Mouse (Mus musculus) midbrain, embryonic 14.5 days (tissue): Measurements from ENCODE around the gene Sgtb. TPM values are rescaled to one million over a fixed set of nuclear protein-coding genes. Genes with fewer than 3 reads are reported as not detected.

ENCODE experiments used
- ATAC-seq: fragments of 200-750 bp; cut with Nextera tagmentation; 2 replicates; pipeline ENCODE4 v1.8.0; 2017; ENCODE audit warnings: moderate number of reproducible peaks, moderate library complexity; ENCODE audit not compliant: low FRiP score, low TSS enrichment
- DNase-seq: peaks from one replicate; pipeline ENCODE4 v3.0.0-alpha.2; 2015
- H3K27ac ChIP-seq: fragments of 300-500 bp; sonication (generic); replicated peaks from 2 replicates; pipeline ENCODE4 v1.5.1; 2014; ENCODE audit warnings: mild to moderate bottlenecking, low read depth, low read length, moderate library complexity
- H3K27me3 ChIP-seq: fragments of 300-500 bp; sonication (generic); 2 replicates; pipeline ENCODE4 v1.6.1; 2014; ENCODE audit warnings: low read length, control low read depth, mixed read lengths; ENCODE audit not compliant: control insufficient read depth, insufficient read depth
- H3K36me3 ChIP-seq: fragments of 300-500 bp; sonication (generic); 2 replicates; pipeline ENCODE4 v1.6.1; 2014; ENCODE audit warnings: low read length, control low read depth; ENCODE audit not compliant: control insufficient read depth, insufficient read depth
- H3K4me1 ChIP-seq: fragments of 300-500 bp; sonication (generic); 2 replicates; pipeline ENCODE4 v1.6.1; 2014; ENCODE audit warnings: mild to moderate bottlenecking, antibody characterized with exemption, low read length, control low read depth; ENCODE audit not compliant: control insufficient read depth, insufficient read depth
- H3K4me2 ChIP-seq: fragments of 300-500 bp; sonication (generic); 2 replicates; pipeline ENCODE4 v1.6.1; 2014; ENCODE audit warnings: mild to moderate bottlenecking, low read length, moderate library complexity
- H3K4me3 ChIP-seq: fragments of 300-500 bp; sonication (generic); replicated peaks from 2 replicates; pipeline ENCODE4 v1.5.1; 2014; ENCODE audit warnings: low read depth, low read length
- H3K9ac ChIP-seq: fragments of 300-500 bp; sonication (generic); replicated peaks from 2 replicates; pipeline ENCODE4 v1.6.1; 2014; ENCODE audit warnings: mild to moderate bottlenecking, low read length, moderate library complexity
- H3K9me3 ChIP-seq: fragments of 300-500 bp; sonication (generic); 2 replicates; pipeline ENCODE4 v1.6.1; 2016; ENCODE audit warnings: low read length, control low read depth, mixed read lengths; ENCODE audit not compliant: control insufficient read depth
- WGBS: fragments of 180-500 bp; shearing (Covaris S2); extraction: QIAGEN DNeasy Blood & Tissue Kit; methylation state at CpG from one replicate; pipeline ENCODE4 v1.1.7; 2014; 5-methylcytosine and 5-hydroxymethylcytosine counted together
- polyA plus RNA-seq: library from polyadenylated mRNA; unstranded; fragments of >200 nt; fragmentation: Nextera tagmentation; extraction: Ambion mirVana; gene quantifications from 2 replicates; pipeline ENCODE4 v1.2.1, GENCODE M21; 2014

Gene Sgtb
- polyA plus RNA-seq = 21.3 and 32.3 TPM in 2 replicates

DNA sequence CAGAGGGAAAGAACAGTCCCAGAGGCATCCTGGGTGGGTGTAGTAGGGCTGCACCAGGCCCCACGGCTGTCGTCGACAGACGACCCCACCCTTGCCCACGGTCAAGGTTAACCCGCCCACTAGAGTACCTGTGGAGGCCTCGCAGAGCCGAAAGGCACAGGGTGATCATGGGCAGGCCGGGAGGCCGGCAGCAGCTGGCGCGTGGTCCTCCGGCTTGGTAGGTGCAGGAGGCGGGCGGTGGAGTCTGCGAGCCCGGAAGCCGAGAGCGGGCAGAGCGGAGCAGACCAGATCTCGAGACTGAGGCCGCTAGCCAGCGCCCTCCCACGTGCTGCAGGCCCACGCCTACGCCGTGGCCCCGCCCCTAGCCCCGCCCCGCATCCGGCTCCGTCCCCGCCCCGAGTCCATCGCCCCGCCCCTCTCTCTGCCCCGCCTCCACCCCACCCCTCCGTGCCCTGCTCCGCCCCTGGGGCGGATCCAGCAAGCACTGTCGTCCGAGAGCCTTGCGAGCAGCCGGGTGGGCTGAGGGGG is at the start of gene Sgtb, which contains the start of gene Nln:
Gene Sgtb (plus strand): TSS at position 454 of the 528 bp plus-strand sequence.
Gene Nln (minus strand): TSS at position 327 of the 528 bp plus-strand sequence.
- H3K36me3 ChIP-seq = peaks cover under 1% of the 10 kb centered on the region; the same call in 1 of the 2 replicates
- peak within 1 kb of the TSS; percentile 85 for H3K4me3 ChIP-seq
- peaks cover 21% of the 10 kb centered on the region for H3K4me1 ChIP-seq
- peak within 1 kb of the TSS; percentile 82 for H3K27ac ChIP-seq
- WGBS = 0% methylated on average over 38 of the region's 44 CpGs
- H3K27me3 ChIP-seq = no peaks in the 10 kb centered on the region
- peak; percentile 95 for DNase-seq
- peak within 1 kb of the TSS; percentile 76 for H3K9ac ChIP-seq
- H3K4me2 ChIP-seq = peak within 1 kb of the TSS; percentile 95
- ATAC-seq = peak; percentile 95
- H3K9me3 ChIP-seq = 0 out of 2 replicates have a peak, but pooled peaks cover 4% of the 10 kb centered on the region

DNA sequence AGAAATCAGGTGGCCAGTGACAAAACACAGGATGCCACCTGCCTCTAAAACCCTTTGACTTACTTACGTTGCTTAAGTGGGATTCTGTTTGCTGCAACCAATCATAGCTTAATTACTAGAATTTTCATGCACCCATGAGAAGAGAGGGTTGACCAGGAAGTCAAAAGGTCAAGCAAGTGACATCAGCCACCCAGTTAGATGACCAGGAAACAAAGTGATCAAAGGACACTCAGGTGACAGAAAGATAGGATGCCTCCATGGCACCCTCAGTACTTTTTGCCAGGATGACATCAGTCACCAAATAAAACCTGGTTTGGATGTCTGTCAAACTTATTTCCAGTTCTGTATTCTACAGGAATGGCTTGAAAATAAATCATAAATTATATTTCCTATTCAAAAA is 49.3 kb upstream of the Sgtb start:
- ATAC-seq (no peak), DNase-seq (no peak)
- Histone ChIP-seq H3K4me2 (no peak overlapping the region), H3K36me3 (peaks cover 40% of the 10 kb centered on the region), H3K27ac (no peak overlapping the region), H3K27me3 (no peaks in the 10 kb centered on the region), H3K4me1 (no peaks in the 10 kb centered on the region), H3K9ac (no peak overlapping the region), H3K4me3 (no peak overlapping the region), H3K9me3 (no peaks in the 10 kb centered on the region)
- WGBS = 81% methylated on average over 1 of the region's 1 CpGs

DNA sequence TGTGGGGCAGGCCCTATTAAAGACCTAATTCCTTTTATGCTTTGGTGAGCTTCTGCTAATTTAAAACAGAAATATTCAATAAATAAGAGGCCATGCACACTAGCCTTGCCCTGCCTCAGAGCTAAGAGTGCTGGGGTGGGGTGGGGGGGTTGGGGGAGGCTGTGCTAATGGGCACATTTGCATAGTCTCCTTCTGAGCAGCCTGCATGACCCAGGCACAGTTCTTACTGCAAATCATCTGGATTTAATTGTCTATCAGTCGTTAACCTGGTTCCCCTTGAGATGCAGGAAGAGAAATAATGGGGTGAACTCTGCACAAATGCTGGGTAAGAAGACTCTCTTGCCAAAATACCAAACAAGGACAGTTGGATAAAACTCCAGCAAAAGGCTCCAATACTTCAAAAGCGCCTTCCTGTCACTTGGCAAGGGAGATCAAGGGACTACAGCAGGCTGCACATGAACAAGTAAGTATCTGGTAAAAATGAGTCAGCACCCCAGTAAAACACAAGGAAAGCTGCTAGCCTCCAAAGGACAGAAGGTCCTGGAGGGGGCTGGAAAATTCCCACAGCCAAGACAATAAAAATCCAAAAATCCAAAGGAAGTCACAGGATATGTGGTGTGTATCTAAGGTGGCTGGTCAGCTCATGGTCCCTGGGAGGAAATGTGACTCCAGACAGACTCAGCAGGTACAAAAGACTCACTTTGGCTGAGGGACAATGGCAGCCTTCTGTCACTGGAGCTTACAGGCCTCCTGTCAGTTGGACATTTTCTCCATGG is 47.4 kb upstream of the Sgtb start:
- no peak overlapping the region for H3K4me3 ChIP-seq
- ATAC-seq (no peak), DNase-seq (no peak)
- H3K4me2 ChIP-seq = no peak overlapping the region
- no peak overlapping the region for H3K9ac ChIP-seq
- no peaks in the 10 kb centered on the region for H3K9me3 ChIP-seq
- H3K4me1 ChIP-seq = no peaks in the 10 kb centered on the region
- WGBS = 55% methylated on average over 2 of the region's 2 CpGs
- H3K36me3 ChIP-seq = peaks cover 41% of the 10 kb centered on the region
- no peak overlapping the region for H3K27ac ChIP-seq
- H3K27me3 ChIP-seq = no peaks in the 10 kb centered on the region

DNA sequence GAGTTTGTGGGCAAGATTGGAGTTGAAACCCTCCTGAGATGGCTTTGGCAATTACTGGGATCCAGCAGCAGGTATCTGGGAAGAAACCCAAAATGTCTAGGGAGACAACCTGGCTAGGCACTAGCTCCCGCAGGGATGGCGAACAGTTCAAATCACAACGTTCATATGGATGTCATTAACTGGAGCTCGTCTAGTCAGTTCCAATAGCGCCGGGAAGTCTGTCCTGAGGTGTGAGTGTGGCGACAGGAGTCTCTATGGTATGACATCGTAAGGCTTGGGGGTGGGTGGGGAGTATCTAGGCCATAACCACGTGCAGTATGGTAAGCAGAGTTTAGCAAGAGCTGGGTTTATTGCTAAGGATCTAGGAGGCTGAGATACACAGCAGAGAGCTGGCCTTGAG is 46.5 kb upstream of the Sgtb start:
- Histone ChIP-seq H3K4me3 (no peak overlapping the region), H3K4me1 (no peaks in the 10 kb centered on the region), H3K9ac (no peak overlapping the region), H3K9me3 (no peaks in the 10 kb centered on the region), H3K4me2 (no peak overlapping the region), H3K36me3 (peaks cover 48% of the 10 kb centered on the region), H3K27ac (no peak overlapping the region), H3K27me3 (no peaks in the 10 kb centered on the region)
- 91% methylated on average over 9 of the region's 9 CpGs for WGBS
- no peak for DNase-seq
- no peak for ATAC-seq

DNA sequence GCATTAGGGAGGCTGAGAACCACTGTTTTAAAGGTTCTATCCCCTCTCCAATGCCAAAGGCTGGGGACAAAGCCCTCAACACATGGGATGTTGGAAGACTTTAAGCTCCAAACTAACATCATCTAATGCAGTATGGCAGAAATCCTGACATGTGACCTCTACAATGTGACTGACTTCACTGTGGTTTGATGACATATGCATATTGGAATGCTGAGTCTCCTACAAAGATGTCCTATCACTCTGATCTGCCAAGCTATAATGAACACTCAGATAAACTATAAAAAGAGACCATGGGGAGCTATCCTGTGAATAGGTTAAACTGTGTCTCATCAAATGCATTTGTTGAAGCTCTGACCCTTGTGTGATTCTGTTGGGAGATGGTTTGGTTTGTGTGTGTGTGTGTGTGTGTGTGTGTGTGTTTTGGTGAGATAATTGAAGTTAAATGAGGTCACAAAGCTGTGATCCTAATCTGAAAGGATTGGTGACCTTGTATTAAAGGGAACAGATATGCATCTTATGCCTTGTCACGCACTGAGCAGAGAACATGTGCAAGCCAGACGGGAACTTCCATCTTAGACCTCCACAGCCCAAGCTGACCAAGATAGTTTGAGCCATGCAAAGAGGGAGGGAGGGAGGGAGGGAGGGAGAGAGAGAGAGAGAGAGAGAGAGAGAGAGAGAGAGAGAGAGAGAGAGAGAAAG is 43.7 kb upstream of the Sgtb start:
- H3K9me3 ChIP-seq = no peaks in the 10 kb centered on the region
- H3K27me3 ChIP-seq = no peaks in the 10 kb centered on the region
- ATAC-seq (no peak), DNase-seq (no peak)
- H3K4me1 ChIP-seq = no peaks in the 10 kb centered on the region
- H3K4me3 ChIP-seq = no peak overlapping the region
- 78% methylated on average over 2 of the region's 2 CpGs for WGBS
- no peak overlapping the region for H3K9ac ChIP-seq
- H3K36me3 ChIP-seq = peaks cover 50% of the 10 kb centered on the region
- H3K4me2 ChIP-seq = no peak overlapping the region
- H3K27ac ChIP-seq = no peak overlapping the region

DNA sequence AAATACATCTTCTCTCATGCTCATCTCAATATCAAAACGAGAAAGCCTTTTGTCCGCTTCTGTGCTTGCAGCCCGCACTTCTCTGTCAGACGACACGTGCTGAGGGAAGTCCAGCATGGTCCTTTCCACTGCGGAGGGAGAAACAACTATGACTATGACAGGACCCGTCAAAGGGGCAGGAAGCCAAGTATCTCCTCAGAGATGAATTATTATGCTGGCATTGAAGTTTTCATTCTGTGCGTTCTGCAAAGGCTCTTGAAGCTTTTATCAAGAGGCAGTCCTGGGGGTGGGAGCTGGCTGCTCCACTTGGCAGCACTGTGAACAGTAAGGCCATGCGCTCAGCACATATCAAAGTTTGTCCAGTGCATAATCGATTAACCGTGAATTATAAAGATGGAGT is 40.3 kb upstream of the Sgtb start:
- Histone ChIP-seq H3K36me3 (peaks cover 58% of the 10 kb centered on the region), H3K27ac (no peak overlapping the region), H3K9ac (no peak overlapping the region), H3K4me3 (no peak overlapping the region), H3K27me3 (no peaks in the 10 kb centered on the region), H3K4me2 (no peak overlapping the region), H3K9me3 (no peaks in the 10 kb centered on the region), H3K4me1 (no peaks in the 10 kb centered on the region)
- no peak for ATAC-seq
- no peak for DNase-seq
- 92% methylated on average over 11 of the region's 11 CpGs for WGBS

DNA sequence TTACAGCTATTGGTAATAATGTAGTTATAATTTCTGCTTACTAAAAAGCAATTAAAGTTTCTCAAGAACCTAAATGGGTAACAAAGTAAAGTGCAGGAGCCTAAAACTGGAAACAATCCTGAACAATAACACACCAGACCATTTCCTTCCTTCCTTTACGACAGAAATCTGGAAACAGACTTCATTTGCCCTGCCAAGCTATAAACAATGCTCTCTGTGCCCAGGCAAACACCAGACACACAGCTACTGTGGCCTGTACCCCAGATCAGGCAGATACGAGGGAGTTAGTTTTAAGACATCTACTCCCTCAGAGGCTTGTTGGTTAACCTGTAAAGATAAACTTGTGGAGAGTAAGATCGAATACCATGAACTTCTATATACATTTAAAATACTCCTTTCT is 38.8 kb upstream of the Sgtb start:
- H3K36me3 ChIP-seq = peaks cover 56% of the 10 kb centered on the region
- ATAC-seq (no peak), DNase-seq (no peak)
- 90% methylated on average over 3 of the region's 3 CpGs for WGBS
- H3K4me3 ChIP-seq = no peak overlapping the region
- H3K27ac ChIP-seq = no peak overlapping the region
- H3K27me3 ChIP-seq = no peaks in the 10 kb centered on the region
- no peak overlapping the region for H3K9ac ChIP-seq
- H3K4me2 ChIP-seq = no peak overlapping the region
- no peaks in the 10 kb centered on the region for H3K4me1 ChIP-seq
- no peaks in the 10 kb centered on the region for H3K9me3 ChIP-seq

DNA sequence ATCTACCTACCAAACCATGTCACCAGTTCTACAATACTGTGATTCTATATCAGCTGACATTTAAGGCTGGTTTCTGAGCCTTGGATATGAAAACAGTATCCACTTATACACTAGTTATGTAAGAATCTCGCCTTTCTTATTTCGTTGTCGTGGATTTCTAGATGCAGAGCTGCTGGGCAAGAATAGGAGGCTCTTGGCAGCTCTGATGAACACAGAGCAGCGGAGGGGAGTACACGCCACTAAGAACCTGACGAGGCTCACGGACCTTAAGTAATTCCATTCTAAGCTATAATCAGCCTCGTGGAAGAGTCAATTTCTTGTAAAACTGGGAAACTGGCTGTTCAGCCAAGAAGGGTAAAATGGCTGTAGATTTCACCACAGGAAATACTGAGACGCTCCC is 37.2 kb upstream of the Sgtb start:
- Histone ChIP-seq H3K9ac (no peak overlapping the region), H3K36me3 (peaks cover 47% of the 10 kb centered on the region), H3K27ac (no peak overlapping the region), H3K4me3 (no peak overlapping the region), H3K4me2 (no peak overlapping the region), H3K9me3 (no peaks in the 10 kb centered on the region), H3K27me3 (no peaks in the 10 kb centered on the region), H3K4me1 (no peaks in the 10 kb centered on the region)
- DNase-seq = no peak
- 88% methylated on average over 9 of the region's 9 CpGs for WGBS
- no peak for ATAC-seq
